Mouse (Mus musculus): Measurements from ENCODE around the gene Fbxo28. TPM values are rescaled to one million over a fixed set of nuclear protein-coding genes. Genes with fewer than 3 reads are reported as not detected.

The Fbxo28 gene
- polyA plus RNA-seq, 1 experiment from 2014 or later: 31.8 TPM

DNA sequence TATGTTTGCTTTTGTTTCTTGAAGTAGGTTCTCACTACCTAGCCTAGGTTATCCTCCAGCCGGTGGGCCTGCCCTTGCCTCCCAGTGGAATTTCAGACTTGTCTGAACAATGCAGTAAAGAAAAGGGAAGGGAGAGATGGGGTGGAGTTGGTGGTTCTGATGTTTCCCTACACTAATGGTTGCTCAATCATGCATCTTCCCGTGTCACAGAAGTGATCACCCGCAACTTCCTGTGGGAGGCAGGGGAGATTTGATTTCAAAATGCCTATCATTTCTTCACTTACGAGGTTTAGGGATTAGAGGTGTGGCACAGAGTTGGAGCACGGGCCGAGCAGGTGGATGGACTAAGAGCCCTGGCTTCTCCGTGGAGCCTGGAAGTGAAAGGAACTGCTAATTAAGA lies 58.2 kb downstream of the Fbxo28 start:
- ATAC-seq (replicated peaks; ENCODE audit: insufficient number of reproducible peaks, low FRiP score, low TSS enrichment, low read depth) (no peak), DNase-seq (ENCODE audit: low spot score) (peak; percentile 10)
- Histone ChIP-seq H3K4me2 (ENCODE audit: low read depth, low read length) (peak overlapping the region; percentile 80), H3K27ac (replicated peaks; ENCODE audit: low read depth, low read length) (no peak overlapping the region), H3K36me3 (replicated peaks; ENCODE audit: control insufficient read depth, insufficient read depth, low read depth, low read length) (no peaks in the 10 kb centered on the region), H3K9me3 (replicated peaks; ENCODE audit: control insufficient read depth, low read length) (no peaks in the 10 kb centered on the region), H3K27me3 (ENCODE audit: control insufficient read depth, insufficient read depth, low read length) (no peaks in the 10 kb centered on the region), H3K4me3 (ENCODE audit: low read depth, low read length) (peak overlapping the region; percentile 75), H3K9ac (replicated peaks; ENCODE audit: low read length) (no peak overlapping the region), H3K4me1 (ENCODE audit: control insufficient read depth, insufficient read depth, low read length) (peaks cover 2% of the 10 kb centered on the region)
- 51% methylated on average over 7 of the region's 7 CpGs for WGBS

DNA sequence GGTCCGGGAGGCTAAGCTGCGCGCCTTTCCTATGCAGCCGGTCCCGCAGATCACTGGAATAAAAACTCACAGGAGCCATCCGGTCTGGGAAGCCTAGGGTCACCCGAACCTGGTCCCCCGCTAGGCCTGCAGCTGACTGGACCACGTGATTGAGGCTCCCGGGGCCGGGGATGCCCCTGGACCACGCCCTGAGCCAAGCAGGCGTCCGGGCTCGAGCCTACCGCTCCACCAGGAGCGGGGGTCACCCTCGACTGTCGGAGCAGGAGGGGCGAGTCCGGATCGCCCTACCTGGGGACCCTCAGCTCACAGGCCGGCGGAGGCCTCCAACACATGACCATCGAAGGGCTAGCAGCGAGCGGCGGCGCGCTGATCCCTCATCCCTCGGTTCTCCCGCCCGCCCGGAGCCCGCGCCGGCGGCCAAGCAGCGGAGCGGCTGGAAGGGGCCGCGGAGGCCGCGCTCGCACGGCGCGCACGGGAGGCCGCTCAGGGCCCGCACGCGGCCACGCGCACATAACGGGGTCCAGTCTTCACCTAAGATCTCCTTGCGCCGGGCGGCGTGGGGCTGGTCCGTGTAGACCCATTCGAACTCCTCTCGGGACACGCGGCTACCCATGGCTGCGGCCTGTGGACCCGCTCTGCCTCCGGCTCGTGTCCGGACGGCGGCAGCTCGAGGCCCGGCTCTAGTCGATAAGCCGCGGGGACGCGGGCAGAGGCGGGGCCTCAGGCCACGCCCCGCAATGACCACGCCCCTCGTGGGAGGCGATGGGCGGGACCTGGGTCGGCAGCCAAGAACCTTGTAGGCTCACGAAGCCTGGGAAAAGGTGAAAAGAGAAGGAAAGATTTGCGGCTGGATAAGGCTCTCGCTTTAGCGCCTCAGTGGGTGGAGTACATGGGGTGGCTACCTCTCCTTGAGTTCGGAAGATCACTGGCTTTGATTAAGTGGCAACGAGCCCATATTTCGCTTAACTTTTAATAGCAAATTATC lies 59.0 kb downstream of the Fbxo28 start, which contains the start of gene Degs1:
TSS of gene Degs1 (minus strand) at position 714 of the 985 bp plus-strand sequence.
- under 1% methylated on average over 82 of the region's 94 CpGs for WGBS
- peak; percentile 95 for ATAC-seq (replicated peaks; ENCODE audit: insufficient number of reproducible peaks, low FRiP score, low TSS enrichment, low read depth)

DNA sequence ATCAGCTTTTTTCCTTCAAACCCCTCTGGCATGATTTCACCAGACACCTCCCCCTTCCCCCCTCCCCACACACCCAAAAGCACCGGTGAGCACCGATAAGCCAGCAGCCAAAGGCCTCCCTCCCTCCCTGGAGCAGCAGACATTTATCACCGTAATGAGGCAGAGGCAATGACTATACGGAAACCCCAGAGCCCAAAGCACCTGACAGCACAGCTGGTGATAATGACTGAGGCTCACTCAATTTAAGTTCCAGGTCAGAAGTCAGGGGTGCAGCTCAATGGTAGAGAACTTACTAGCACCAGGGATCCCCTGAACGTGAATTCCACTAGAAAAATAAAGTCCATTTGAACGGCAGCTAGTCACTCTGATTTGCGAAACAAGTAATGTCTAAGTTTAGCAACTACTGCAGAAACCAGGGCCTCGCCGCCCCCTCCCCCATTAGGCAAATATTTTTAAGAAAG lies 60.1 kb downstream of the Fbxo28 start:
- WGBS: 23% methylated on average over 9 of the region's 9 CpGs
- Histone ChIP-seq H3K27ac (replicated peaks; ENCODE audit: low read depth, low read length) (no peak overlapping the region), H3K4me1 (ENCODE audit: control insufficient read depth, insufficient read depth, low read length) (peaks cover 2% of the 10 kb centered on the region), H3K9ac (replicated peaks; ENCODE audit: low read length) (no peak overlapping the region), H3K36me3 (replicated peaks; ENCODE audit: control insufficient read depth, insufficient read depth, low read depth, low read length) (no peaks in the 10 kb centered on the region), H3K27me3 (ENCODE audit: control insufficient read depth, insufficient read depth, low read length) (no peaks in the 10 kb centered on the region), H3K9me3 (replicated peaks; ENCODE audit: control insufficient read depth, low read length) (no peaks in the 10 kb centered on the region), H3K4me3 (ENCODE audit: low read depth, low read length) (peak overlapping the region; percentile 75), H3K4me2 (ENCODE audit: low read depth, low read length) (peak overlapping the region; percentile 80)
- DNase-seq (ENCODE audit: low spot score) (peak; percentile 38), ATAC-seq (replicated peaks; ENCODE audit: insufficient number of reproducible peaks, low FRiP score, low TSS enrichment, low read depth) (no peak)

More for the DNA sequence above, 59.0 kb downstream of the Fbxo28 start, which contains the start of gene Degs1:
- peak; percentile 94 for DNase-seq (ENCODE audit: low spot score)
- peak within 1 kb of the TSS; percentile 80 for H3K27ac ChIP-seq (replicated peaks; ENCODE audit: low read depth, low read length)
- no peaks in the 10 kb centered on the region for H3K27me3 ChIP-seq (ENCODE audit: control insufficient read depth, insufficient read depth, low read length)
- H3K4me3 ChIP-seq (ENCODE audit: low read depth, low read length): peak within 1 kb of the TSS; percentile 75
- no peaks in the 10 kb centered on the region for H3K36me3 ChIP-seq (replicated peaks; ENCODE audit: control insufficient read depth, insufficient read depth, low read depth, low read length)
- H3K4me1 ChIP-seq (ENCODE audit: control insufficient read depth, insufficient read depth, low read length): peaks cover 2% of the 10 kb centered on the region
- peak within 1 kb of the TSS; percentile 80 for H3K4me2 ChIP-seq (ENCODE audit: low read depth, low read length)
- peak within 1 kb of the TSS; percentile 87 for H3K9ac ChIP-seq (replicated peaks; ENCODE audit: low read length)
- H3K9me3 ChIP-seq (replicated peaks; ENCODE audit: control insufficient read depth, low read length): no peaks in the 10 kb centered on the region

DNA sequence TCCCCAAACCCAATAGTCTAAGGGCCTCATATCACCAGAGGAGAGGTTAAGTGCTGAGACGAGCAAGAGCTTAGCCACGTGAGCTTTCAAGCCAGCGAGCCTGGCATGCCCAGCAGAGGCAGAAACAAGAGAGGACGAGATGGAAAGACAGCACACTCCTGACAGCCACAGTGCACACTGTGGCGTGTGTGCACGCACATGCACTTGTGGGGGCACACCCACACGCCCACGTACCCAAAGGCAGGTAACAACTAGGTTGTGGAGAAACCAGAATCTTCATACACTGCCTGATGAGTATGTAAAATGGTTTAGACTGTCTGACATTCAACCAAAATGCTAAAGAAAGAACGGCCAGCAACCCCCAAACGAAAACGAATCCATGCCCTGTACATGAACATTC lies 60.9 kb downstream of the Fbxo28 start:
- Histone ChIP-seq H3K4me1 (ENCODE audit: control insufficient read depth, insufficient read depth, low read length) (peaks cover 2% of the 10 kb centered on the region), H3K27me3 (ENCODE audit: control insufficient read depth, insufficient read depth, low read length) (no peaks in the 10 kb centered on the region), H3K9me3 (replicated peaks; ENCODE audit: control insufficient read depth, low read length) (no peaks in the 10 kb centered on the region), H3K27ac (replicated peaks; ENCODE audit: low read depth, low read length) (no peak overlapping the region), H3K36me3 (replicated peaks; ENCODE audit: control insufficient read depth, insufficient read depth, low read depth, low read length) (no peaks in the 10 kb centered on the region; the same call in 1 of the 2 replicates), H3K4me2 (ENCODE audit: low read depth, low read length) (peak overlapping the region; percentile 80; the same call in 1 of the 2 replicates), H3K4me3 (ENCODE audit: low read depth, low read length) (no peak overlapping the region), H3K9ac (replicated peaks; ENCODE audit: low read length) (no peak overlapping the region; the same call in 1 of the 2 replicates)
- DNase-seq (ENCODE audit: low spot score) (no peak), ATAC-seq (replicated peaks; ENCODE audit: insufficient number of reproducible peaks, low FRiP score, low TSS enrichment, low read depth) (no peak)
- WGBS: 46% methylated on average over 11 of the region's 11 CpGs

DNA sequence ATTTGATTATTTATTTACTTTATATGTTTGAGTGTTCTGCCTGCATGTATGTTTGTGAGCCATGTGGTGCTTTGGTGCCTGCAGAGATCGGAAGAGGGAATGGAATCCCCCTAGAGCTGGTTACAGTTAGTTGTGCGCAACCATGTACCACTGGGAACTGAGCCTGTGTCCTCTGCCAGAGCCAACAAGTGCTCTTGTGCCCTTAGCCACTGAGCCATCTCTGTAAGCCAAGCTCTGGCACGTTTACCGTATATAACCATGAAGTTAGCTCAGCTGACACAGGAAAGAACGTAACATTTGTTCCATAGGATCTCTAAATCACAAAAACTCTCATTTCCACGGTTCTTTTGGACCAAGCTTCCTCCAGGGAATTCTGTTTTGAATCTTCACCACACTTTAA lies 61.4 kb downstream of the Fbxo28 start:
- H3K36me3 ChIP-seq (replicated peaks; ENCODE audit: control insufficient read depth, insufficient read depth, low read depth, low read length): no peaks in the 10 kb centered on the region; the same call in 1 of the 2 replicates
- no peak for ATAC-seq (replicated peaks; ENCODE audit: insufficient number of reproducible peaks, low FRiP score, low TSS enrichment, low read depth)
- H3K27ac ChIP-seq (replicated peaks; ENCODE audit: low read depth, low read length): no peak overlapping the region
- DNase-seq (ENCODE audit: low spot score): no peak
- H3K9me3 ChIP-seq (replicated peaks; ENCODE audit: control insufficient read depth, low read length): no peaks in the 10 kb centered on the region
- peaks cover 2% of the 10 kb centered on the region for H3K4me1 ChIP-seq (ENCODE audit: control insufficient read depth, insufficient read depth, low read length)
- no peak overlapping the region for H3K4me3 ChIP-seq (ENCODE audit: low read depth, low read length)
- H3K27me3 ChIP-seq (ENCODE audit: control insufficient read depth, insufficient read depth, low read length): no peaks in the 10 kb centered on the region
- H3K9ac ChIP-seq (replicated peaks; ENCODE audit: low read length): no peak overlapping the region
- 84% methylated on average over 6 of the region's 6 CpGs for WGBS
- H3K4me2 ChIP-seq (ENCODE audit: low read depth, low read length): no peak overlapping the region

DNA sequence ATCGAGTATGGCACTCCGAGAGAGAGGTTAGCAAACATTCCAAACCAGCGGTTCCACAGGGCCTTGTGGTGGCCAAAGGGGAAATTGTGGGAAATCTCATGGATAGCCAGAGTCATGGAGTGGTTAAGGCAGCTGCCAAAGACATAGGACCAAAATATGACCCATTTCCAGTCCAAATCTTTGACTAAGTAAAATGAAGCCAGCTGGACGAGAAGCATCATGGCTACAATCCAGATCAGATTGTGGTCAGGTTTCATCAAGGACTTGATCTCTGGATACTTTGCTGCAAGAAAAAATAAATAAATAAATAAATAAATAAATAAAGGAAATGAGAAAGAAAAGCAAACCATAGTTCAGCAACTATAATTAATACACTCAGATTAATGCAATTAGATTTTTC lies 62.0 kb downstream of the Fbxo28 start:
- Histone ChIP-seq H3K9me3 (replicated peaks; ENCODE audit: control insufficient read depth, low read length) (no peaks in the 10 kb centered on the region), H3K27me3 (ENCODE audit: control insufficient read depth, insufficient read depth, low read length) (no peaks in the 10 kb centered on the region), H3K27ac (replicated peaks; ENCODE audit: low read depth, low read length) (no peak overlapping the region), H3K4me1 (ENCODE audit: control insufficient read depth, insufficient read depth, low read length) (peaks cover 2% of the 10 kb centered on the region), H3K36me3 (replicated peaks; ENCODE audit: control insufficient read depth, insufficient read depth, low read depth, low read length) (no peaks in the 10 kb centered on the region; the same call in 1 of the 2 replicates), H3K4me2 (ENCODE audit: low read depth, low read length) (no peak overlapping the region), H3K9ac (replicated peaks; ENCODE audit: low read length) (no peak overlapping the region), H3K4me3 (ENCODE audit: low read depth, low read length) (no peak overlapping the region)
- 86% methylated on average over 4 of the region's 4 CpGs for WGBS
- no peak for ATAC-seq (replicated peaks; ENCODE audit: insufficient number of reproducible peaks, low FRiP score, low TSS enrichment, low read depth)
- no peak for DNase-seq (ENCODE audit: low spot score)

DNA sequence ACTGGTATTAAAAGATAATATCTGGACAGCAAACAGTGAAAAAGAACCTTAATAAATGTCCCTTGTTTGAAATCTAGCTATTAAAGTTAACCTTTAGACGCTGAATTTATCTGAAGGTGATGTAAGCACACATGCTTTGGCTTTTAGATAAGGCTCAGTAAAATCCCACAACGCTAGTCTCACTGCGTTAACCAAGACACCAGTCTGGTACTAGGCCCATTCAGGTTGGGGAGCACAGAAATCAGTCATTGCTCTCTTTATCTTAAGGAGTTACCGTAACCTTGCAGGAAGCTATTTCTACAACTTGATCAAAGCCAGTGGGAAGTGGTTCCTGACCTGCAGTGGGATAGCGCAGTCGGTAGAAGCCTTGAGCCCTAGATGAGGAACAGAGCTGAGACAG lies 66.3 kb downstream of the Fbxo28 start:
- Histone ChIP-seq H3K9ac (replicated peaks; ENCODE audit: low read length) (no peak overlapping the region), H3K27me3 (ENCODE audit: control insufficient read depth, insufficient read depth, low read length) (no peaks in the 10 kb centered on the region), H3K4me2 (ENCODE audit: low read depth, low read length) (no peak overlapping the region), H3K4me3 (ENCODE audit: low read depth, low read length) (no peak overlapping the region), H3K9me3 (replicated peaks; ENCODE audit: control insufficient read depth, low read length) (no peaks in the 10 kb centered on the region), H3K4me1 (ENCODE audit: control insufficient read depth, insufficient read depth, low read length) (no peaks in the 10 kb centered on the region), H3K27ac (replicated peaks; ENCODE audit: low read depth, low read length) (no peak overlapping the region), H3K36me3 (replicated peaks; ENCODE audit: control insufficient read depth, insufficient read depth, low read depth, low read length) (no peaks in the 10 kb centered on the region; the same call in 1 of the 2 replicates)
- DNase-seq (ENCODE audit: low spot score): no peak
- no peak for ATAC-seq (replicated peaks; ENCODE audit: insufficient number of reproducible peaks, low FRiP score, low TSS enrichment, low read depth)
- 94% methylated on average over 6 of the region's 6 CpGs for WGBS

DNA sequence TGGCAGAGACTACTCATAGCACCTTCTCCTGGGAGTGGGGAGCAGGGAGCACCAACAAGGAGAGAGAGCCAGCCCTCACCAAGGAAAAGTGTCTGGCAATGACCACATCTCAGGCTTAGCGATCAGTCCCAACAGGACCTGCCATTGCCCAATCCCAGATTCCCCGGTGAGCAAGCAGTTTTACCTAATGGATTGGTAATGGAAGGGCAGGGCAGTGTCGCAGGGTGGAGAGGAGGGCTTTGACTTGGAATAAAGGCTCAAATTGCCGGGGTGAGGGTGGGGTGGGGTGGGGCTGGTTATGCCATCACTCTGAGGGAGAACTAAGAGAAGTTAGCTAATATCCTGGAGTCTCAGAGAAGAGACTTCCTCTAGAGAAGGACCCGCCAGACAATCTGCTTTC lies 69.8 kb downstream of the Fbxo28 start:
- Histone ChIP-seq H3K27ac (replicated peaks; ENCODE audit: low read depth, low read length) (no peak overlapping the region), H3K4me2 (ENCODE audit: low read depth, low read length) (no peak overlapping the region), H3K9ac (replicated peaks; ENCODE audit: low read length) (no peak overlapping the region), H3K4me3 (ENCODE audit: low read depth, low read length) (no peak overlapping the region), H3K27me3 (ENCODE audit: control insufficient read depth, insufficient read depth, low read length) (no peaks in the 10 kb centered on the region), H3K36me3 (replicated peaks; ENCODE audit: control insufficient read depth, insufficient read depth, low read depth, low read length) (no peaks in the 10 kb centered on the region; the same call in 1 of the 2 replicates), H3K9me3 (replicated peaks; ENCODE audit: control insufficient read depth, low read length) (no peaks in the 10 kb centered on the region), H3K4me1 (ENCODE audit: control insufficient read depth, insufficient read depth, low read length) (no peaks in the 10 kb centered on the region)
- ATAC-seq (replicated peaks; ENCODE audit: insufficient number of reproducible peaks, low FRiP score, low TSS enrichment, low read depth): no peak
- DNase-seq (ENCODE audit: low spot score): no peak
- WGBS: 87% methylated on average over 5 of the region's 5 CpGs
